Mouse (Mus musculus) neural tube, embryonic 14.5 days (tissue): Measurements from ENCODE around the gene Tenm4. TPM values are rescaled to one million over a fixed set of nuclear protein-coding genes. Genes with fewer than 3 reads are reported as not detected.
A peak's percentile ranks its signal among the peaks of the same experiment; 100 is the strongest.

Experiments
- ATAC-seq: fragments of 200-750 bp; cut with Nextera tagmentation; 2 replicates; pipeline ENCODE4 v1.8.0; 2017; ENCODE audit warnings: low read depth, mild to moderate bottlenecking, moderate TSS enrichment, moderate library complexity
- H3K27ac ChIP-seq: fragments of 300-500 bp; sonication (generic); 2 replicates; pipeline ENCODE4 v1.5.1; 2014; ENCODE audit warnings: low read depth, mild to moderate bottlenecking, control low read depth, low read length, moderate library complexity, mixed read lengths
- H3K27me3 ChIP-seq: fragments of 300-500 bp; sonication (generic); 2 replicates; pipeline ENCODE4 v1.6.1; 2014; ENCODE audit warnings: low read length; ENCODE audit not compliant: control insufficient read depth, insufficient read depth
- H3K36me3 ChIP-seq: fragments of 300-500 bp; sonication (generic); 2 replicates; pipeline ENCODE4 v1.6.1; 2014; ENCODE audit warnings: low read length, mixed read lengths; ENCODE audit not compliant: control insufficient read depth, insufficient read depth
- H3K4me1 ChIP-seq: fragments of 300-500 bp; sonication (generic); 2 replicates; pipeline ENCODE4 v1.6.1; 2014; ENCODE audit warnings: low read length; ENCODE audit not compliant: control insufficient read depth, insufficient read depth
- H3K4me2 ChIP-seq: fragments of 300-500 bp; sonication (generic); 2 replicates; pipeline ENCODE4 v1.6.1; 2014; ENCODE audit warnings: mild to moderate bottlenecking, low read depth, low read length, control low read depth
- H3K4me3 ChIP-seq: fragments of 300-500 bp; sonication (generic); 2 replicates; pipeline ENCODE4 v1.5.1; 2014; ENCODE audit warnings: low read depth, low read length, control low read depth, mixed read lengths
- H3K9ac ChIP-seq: fragments of 300-500 bp; sonication (generic); replicated peaks from 2 replicates; pipeline ENCODE4 v1.6.1; 2014; ENCODE audit warnings: low read depth, mild to moderate bottlenecking, control low read depth, low read length, mixed read lengths
- H3K9me3 ChIP-seq: fragments of 300-500 bp; sonication (generic); 2 replicates; pipeline ENCODE4 v1.6.1; 2016; ENCODE audit warnings: low read length; ENCODE audit not compliant: control insufficient read depth
- WGBS: fragments of 180-500 bp; shearing (Covaris S2); extraction: QIAGEN DNeasy Blood & Tissue Kit; methylation state at CpG from one replicate; pipeline ENCODE4 v1.1.7; 2014; 5-methylcytosine and 5-hydroxymethylcytosine counted together
- polyA plus RNA-seq: library from polyadenylated mRNA; unstranded; fragments of >200 nt; fragmentation: Nextera tagmentation; extraction: Ambion mirVana; gene quantifications from 2 replicates; pipeline ENCODE4 v1.2.1, GENCODE M21; 2014

Gene Tenm4
- polyA plus RNA-seq, 1 experiment from 2014 or later = 54.8 TPM

GRCm38 (mm10) chr7:96904936-96905335 is 733.9 kb downstream of the Tenm4 start:
- Histone ChIP-seq H3K4me3 (no peak overlapping the region), H3K9me3 (no peaks in the 10 kb centered on the region), H3K4me2 (no peak overlapping the region), H3K27me3 (no peaks in the 10 kb centered on the region), H3K27ac (no peak overlapping the region), H3K4me1 (peaks cover 10% of the 10 kb centered on the region; the same call in 1 of the 2 replicates), H3K9ac (no peak overlapping the region), H3K36me3 (no peaks in the 10 kb centered on the region)
- 100% methylated on average over 1 of the region's 1 CpGs for WGBS
- no peak for ATAC-seq

DNA sequence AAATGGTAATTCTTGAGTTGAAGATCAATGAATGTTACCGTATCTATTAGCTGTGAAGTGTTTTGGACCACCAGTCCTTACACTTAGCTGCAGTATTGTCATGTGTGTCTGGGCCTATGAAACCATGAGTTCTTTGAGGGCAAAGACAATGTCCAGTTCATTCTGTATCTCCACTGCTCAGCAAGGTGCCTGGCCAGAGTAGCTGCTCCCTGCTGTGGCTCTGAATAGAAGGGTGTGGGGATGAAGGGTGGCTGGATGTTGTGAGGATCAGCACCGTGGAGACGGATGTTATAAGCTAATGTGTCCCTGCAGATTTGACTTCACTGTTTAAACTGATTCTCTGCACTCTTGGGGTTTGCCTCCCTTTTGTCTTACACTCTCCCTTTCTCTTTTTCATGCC is 734.4 kb downstream of the Tenm4 start:
- H3K9ac ChIP-seq = no peak overlapping the region
- H3K27ac ChIP-seq = no peak overlapping the region
- H3K9me3 ChIP-seq = no peaks in the 10 kb centered on the region
- no peak overlapping the region for H3K4me2 ChIP-seq
- no peaks in the 10 kb centered on the region for H3K36me3 ChIP-seq
- 59% methylated on average over 3 of the region's 3 CpGs for WGBS
- no peak overlapping the region for H3K4me3 ChIP-seq
- no peaks in the 10 kb centered on the region for H3K27me3 ChIP-seq
- no peak for ATAC-seq
- peaks cover 10% of the 10 kb centered on the region; the same call in 1 of the 2 replicates for H3K4me1 ChIP-seq

DNA sequence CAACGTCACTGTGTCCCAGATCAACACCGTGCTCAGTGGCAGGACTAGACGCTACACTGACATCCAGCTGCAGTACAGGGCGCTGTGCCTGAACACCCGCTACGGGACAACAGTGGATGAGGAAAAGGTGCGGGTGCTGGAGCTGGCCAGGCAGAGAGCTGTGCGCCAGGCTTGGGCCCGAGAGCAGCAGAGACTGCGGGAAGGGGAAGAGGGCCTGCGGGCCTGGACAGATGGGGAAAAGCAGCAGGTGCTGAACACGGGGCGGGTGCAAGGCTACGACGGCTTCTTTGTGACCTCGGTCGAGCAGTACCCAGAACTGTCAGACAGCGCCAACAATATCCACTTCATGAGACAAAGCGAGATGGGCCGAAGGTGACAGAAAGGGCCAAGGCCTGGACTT is 735.2 kb downstream of the Tenm4 start:
- Histone ChIP-seq H3K27ac (no peak overlapping the region), H3K4me1 (peaks cover 10% of the 10 kb centered on the region; the same call in 1 of the 2 replicates)

DNA sequence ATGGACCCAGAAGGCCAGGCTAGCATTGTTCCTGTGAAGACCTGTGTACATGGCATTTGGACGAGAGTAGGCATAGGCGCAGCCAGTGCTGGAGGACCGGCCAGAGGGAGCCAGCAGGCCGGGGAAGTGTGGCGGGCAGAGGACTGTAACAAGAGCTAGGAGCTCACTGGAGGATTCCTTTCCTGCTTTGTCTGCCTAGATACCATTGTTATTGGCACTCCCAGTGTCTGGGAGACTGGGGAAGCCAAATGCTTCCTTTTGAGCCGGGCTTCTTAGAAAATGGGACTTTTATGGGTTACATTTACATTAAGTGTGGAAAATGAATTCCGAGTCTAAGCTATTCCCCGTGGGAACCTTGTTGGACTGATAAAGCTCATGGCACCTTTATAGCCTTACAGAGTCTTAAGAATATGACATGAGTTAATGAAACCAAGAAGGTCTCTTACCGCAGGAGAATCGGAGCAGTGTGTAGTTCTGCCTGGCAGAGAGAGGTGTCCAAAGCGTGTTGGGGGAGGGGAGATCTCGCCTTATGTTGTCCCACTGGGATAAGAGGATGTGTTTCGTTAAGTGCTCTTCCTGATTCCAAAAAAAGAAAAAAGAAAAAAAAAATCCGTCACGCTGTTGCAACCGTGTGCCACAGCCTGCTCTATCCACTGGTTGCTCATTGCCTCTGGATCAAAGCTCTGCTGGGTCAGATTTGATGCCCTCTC is 737.1 kb downstream of the Tenm4 start:
- Histone ChIP-seq H3K4me2 (no peak overlapping the region), H3K4me3 (no peak overlapping the region), H3K27ac (peak overlapping the region; percentile 60), H3K9me3 (no peaks in the 10 kb centered on the region), H3K4me1 (peaks cover 10% of the 10 kb centered on the region; the same call in 1 of the 2 replicates), H3K9ac (no peak overlapping the region), H3K27me3 (no peaks in the 10 kb centered on the region), H3K36me3 (no peaks in the 10 kb centered on the region)
- WGBS = 39% methylated on average over 16 of the region's 16 CpGs
- no peak for ATAC-seq

More for the DNA sequence above, 735.2 kb downstream of the Tenm4 start:
- Histone ChIP-seq H3K9me3 (no peaks in the 10 kb centered on the region), H3K4me3 (no peak overlapping the region), H3K27me3 (no peaks in the 10 kb centered on the region), H3K4me2 (no peak overlapping the region), H3K36me3 (no peaks in the 10 kb centered on the region), H3K9ac (no peak overlapping the region)
- no peak for ATAC-seq
- 79% methylated on average over 20 of the region's 20 CpGs for WGBS

DNA sequence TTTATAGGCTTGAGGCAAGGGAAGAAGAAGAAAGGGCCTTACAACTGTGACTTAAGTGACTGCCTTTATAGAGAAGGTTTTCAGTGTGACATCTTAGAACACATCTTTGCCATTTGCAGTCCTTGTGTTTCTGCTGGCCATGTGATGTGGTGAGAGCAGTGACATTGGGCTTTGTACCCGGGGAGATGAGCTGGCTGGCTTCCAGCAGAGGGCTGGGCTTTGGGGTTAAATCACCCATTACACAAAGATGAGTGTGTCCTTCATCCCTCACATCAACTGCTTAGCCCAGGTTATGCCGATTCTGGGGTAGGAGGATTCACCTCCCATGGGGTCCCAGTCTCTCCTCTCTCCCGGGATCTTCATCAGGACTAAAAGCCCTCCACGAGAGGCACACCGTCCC is 738.8 kb downstream of the Tenm4 start:
- H3K36me3 ChIP-seq = no peaks in the 10 kb centered on the region
- no peaks in the 10 kb centered on the region for H3K9me3 ChIP-seq
- H3K4me1 ChIP-seq = peaks cover 7% of the 10 kb centered on the region; the same call in 1 of the 2 replicates
- H3K4me2 ChIP-seq = no peak overlapping the region
- WGBS = 66% methylated on average over 5 of the region's 5 CpGs
- H3K4me3 ChIP-seq = no peak overlapping the region
- H3K27me3 ChIP-seq = no peaks in the 10 kb centered on the region
- H3K9ac ChIP-seq = no peak overlapping the region
- no peak for ATAC-seq
- no peak overlapping the region for H3K27ac ChIP-seq

DNA sequence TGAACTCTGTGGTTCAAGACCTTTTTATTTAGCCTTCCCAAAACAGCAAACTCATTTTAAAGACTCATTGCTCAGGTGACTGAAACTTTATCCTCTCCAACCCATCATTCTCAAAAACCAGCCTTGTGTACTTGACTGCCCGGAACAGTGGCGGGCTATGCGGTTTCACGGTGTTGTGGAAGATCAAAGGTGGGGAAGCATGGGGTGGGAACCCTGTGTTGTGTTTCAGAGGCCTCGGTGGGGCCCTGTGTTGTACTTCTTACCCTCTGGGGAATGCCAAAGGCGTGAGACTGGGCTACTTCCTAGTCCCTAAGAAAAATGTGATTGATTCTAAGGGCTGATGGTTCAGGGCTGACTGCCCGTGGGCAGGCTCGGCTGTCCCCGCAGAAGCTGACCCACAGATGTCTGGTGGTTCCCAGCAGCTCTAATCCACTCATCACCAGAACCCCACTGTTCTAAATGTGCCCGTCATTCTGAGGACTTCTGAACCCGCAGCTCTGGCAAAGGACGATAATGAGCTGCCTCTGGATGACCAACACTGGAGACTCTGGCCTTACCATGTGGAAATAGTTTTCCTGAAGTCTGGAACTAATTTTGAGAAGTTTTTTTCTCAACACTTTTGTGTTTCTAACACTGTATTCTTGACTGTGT is 739.4 kb downstream of the Tenm4 start:
- Histone ChIP-seq H3K9me3 (no peaks in the 10 kb centered on the region), H3K9ac (no peak overlapping the region), H3K27ac (no peak overlapping the region), H3K4me1 (peaks cover 7% of the 10 kb centered on the region; the same call in 1 of the 2 replicates), H3K4me2 (no peak overlapping the region), H3K36me3 (no peaks in the 10 kb centered on the region), H3K4me3 (no peak overlapping the region), H3K27me3 (no peaks in the 10 kb centered on the region)
- ATAC-seq = no peak
- 73% methylated on average over 12 of the region's 12 CpGs for WGBS

DNA sequence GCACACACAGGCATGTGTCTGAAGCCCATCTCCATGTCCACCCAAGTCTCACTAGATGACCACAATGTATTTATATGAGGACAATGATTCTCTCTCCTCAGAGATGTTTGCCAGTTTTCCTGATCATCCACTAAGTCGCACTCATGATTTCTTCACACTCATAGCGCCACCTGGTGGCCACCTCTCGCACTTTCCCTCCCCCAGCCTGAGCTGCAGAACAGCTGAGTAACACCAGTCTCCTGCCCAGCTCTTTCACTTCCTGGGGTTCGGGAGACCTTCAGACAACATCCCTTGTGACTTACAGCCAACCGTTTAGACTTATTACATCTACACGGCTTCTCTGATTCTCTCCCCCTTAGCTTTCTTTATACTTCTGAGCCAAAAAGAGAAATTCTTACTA is 743.0 kb downstream of the Tenm4 start:
- Histone ChIP-seq H3K4me3 (no peak overlapping the region), H3K9ac (no peak overlapping the region), H3K4me1 (no peaks in the 10 kb centered on the region), H3K9me3 (no peaks in the 10 kb centered on the region), H3K4me2 (no peak overlapping the region), H3K27ac (no peak overlapping the region), H3K36me3 (no peaks in the 10 kb centered on the region), H3K27me3 (no peaks in the 10 kb centered on the region)
- peak; percentile 71 for ATAC-seq
- 12% methylated on average over 6 of the region's 6 CpGs for whole genome bisulfite sequencing

DNA sequence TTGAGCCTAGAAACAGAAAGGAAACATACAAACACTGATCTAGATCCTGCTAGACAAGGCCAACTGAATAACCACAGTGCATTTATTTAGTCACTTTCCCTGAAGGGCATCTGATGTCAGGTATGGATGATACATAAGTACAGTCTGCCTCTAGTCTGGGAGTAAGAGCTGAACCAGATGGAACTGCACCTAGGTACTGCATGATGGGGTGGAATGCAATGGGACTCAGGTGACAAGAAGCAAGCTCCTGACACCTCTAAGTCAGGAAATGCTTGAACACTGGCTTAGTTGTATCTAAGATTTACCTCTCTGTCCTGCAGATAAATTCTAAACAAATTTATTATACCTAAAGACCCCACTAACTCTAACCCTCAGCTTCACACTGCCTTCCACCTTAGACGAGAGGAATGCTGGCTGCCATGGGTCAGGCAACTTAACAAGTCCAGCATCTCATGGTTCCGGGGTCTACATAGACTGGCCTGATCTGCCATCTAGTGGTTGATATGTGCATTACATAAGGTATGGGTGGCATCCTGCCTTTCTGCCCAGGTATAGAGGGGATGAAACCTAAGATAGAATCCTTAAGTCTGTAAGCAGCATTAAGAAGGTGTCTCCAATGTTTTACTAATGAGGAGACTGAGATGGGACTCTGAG is 744.5 kb downstream of the Tenm4 start:
- no peaks in the 10 kb centered on the region for H3K36me3 ChIP-seq
- H3K4me2 ChIP-seq = no peak overlapping the region
- no peak overlapping the region for H3K27ac ChIP-seq
- H3K4me3 ChIP-seq = no peak overlapping the region
- peak; percentile 77 for ATAC-seq
- no peaks in the 10 kb centered on the region for H3K9me3 ChIP-seq
- 0% methylated on average over 2 of the region's 2 CpGs for WGBS
- H3K27me3 ChIP-seq = no peaks in the 10 kb centered on the region
- H3K9ac ChIP-seq = no peak overlapping the region
- no peaks in the 10 kb centered on the region for H3K4me1 ChIP-seq
